Mouse (Mus musculus): ENCODE measurements around the gene Tinagl1. TPM values are rescaled to one million over a fixed set of nuclear protein-coding genes. Genes with fewer than 3 reads are reported as not detected.

The Tinagl1 gene
- polyA plus RNA-seq, 1 experiment: 29.5 TPM

GRCm38 (mm10) chr4:130168280-130169183, 6.4 kb downstream of the Tinagl1 start:
- WGBS: 26% methylated on average over 16 of the region's 16 CpGs

GRCm38 (mm10) chr4:130167814-130168213, 7.1 kb downstream of the Tinagl1 start:
- no peak overlapping the region for H3K27ac ChIP-seq (ENCODE audit: control insufficient read depth, insufficient read depth, low read depth, low read length, poor library complexity)
- 42% methylated on average over 9 of the region's 9 CpGs for WGBS
- H3K4me3 ChIP-seq (replicated peaks; ENCODE audit: control insufficient read depth, low read depth, low read length): no peak overlapping the region
- H3K4me1 ChIP-seq (ENCODE audit: control insufficient read depth, insufficient read depth, low read length): peaks cover 2% of the 10 kb centered on the region; the same call in 1 of the 2 replicates
- TF ChIP-seq POLR2A (IDR thresholded peaks at IDR 0.05; ENCODE audit: borderline replicate concordance, control insufficient read depth, low read depth, low read length) (no peak), CTCF (IDR thresholded peaks at IDR 0.05; ENCODE audit: control insufficient read depth, insufficient read depth, low read length) (no peak)

More at GRCm38 (mm10) chr4:130168280-130169183, 6.4 kb downstream of the Tinagl1 start:
- peaks cover 2% of the 10 kb centered on the region; the same call in 1 of the 2 replicates for H3K4me1 ChIP-seq (ENCODE audit: control insufficient read depth, insufficient read depth, low read length)
- H3K27ac ChIP-seq (ENCODE audit: control insufficient read depth, insufficient read depth, low read depth, low read length, poor library complexity): no peak overlapping the region; the same call in 1 of the 2 replicates
- H3K4me3 ChIP-seq (replicated peaks; ENCODE audit: control insufficient read depth, low read depth, low read length): no peak overlapping the region
- no peak for TF ChIP-seq POLR2A (IDR thresholded peaks at IDR 0.05; ENCODE audit: borderline replicate concordance, control insufficient read depth, low read depth, low read length)
- no peak for TF ChIP-seq CTCF (IDR thresholded peaks at IDR 0.05; ENCODE audit: control insufficient read depth, insufficient read depth, low read length)

DNA sequence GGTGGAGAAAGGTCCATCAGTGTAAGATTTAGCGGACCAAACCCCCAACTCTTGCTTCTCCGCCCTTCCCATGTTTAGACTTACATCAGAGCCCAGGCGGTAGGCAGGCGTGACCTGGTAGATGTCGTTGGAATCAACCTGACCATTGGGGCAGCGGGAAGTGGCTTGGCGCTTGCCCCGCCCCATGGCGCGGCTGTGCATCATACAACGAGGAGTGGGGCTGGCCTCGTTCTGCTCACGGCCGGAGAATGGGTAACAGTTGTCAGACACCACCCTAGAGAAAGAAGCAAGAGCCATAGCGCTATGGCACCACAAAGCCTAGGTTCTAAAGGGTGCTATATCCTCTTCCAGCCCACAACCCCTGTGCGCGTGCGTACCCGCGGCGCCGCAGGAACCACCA, 7.6 kb downstream of the Tinagl1 start:
- WGBS: 72% methylated on average over 22 of the region's 22 CpGs
- Histone ChIP-seq H3K27ac (ENCODE audit: control insufficient read depth, insufficient read depth, low read depth, low read length, poor library complexity) (no peak overlapping the region), H3K4me3 (replicated peaks; ENCODE audit: control insufficient read depth, low read depth, low read length) (no peak overlapping the region), H3K4me1 (ENCODE audit: control insufficient read depth, insufficient read depth, low read length) (peaks cover 2% of the 10 kb centered on the region; the same call in 1 of the 2 replicates)
- TF ChIP-seq CTCF (IDR thresholded peaks at IDR 0.05; ENCODE audit: control insufficient read depth, insufficient read depth, low read length) (no peak), POLR2A (IDR thresholded peaks at IDR 0.05; ENCODE audit: borderline replicate concordance, control insufficient read depth, low read depth, low read length) (no peak)

GRCm38 (mm10) chr4:130166592-130166991, 8.3 kb downstream of the Tinagl1 start:
- TF ChIP-seq POLR2A (IDR thresholded peaks at IDR 0.05; ENCODE audit: borderline replicate concordance, control insufficient read depth, low read depth, low read length) (no peak), CTCF (IDR thresholded peaks at IDR 0.05; ENCODE audit: control insufficient read depth, insufficient read depth, low read length) (no peak)
- H3K27ac ChIP-seq (ENCODE audit: control insufficient read depth, insufficient read depth, low read depth, low read length, poor library complexity): no peak overlapping the region
- no peak overlapping the region for H3K4me3 ChIP-seq (replicated peaks; ENCODE audit: control insufficient read depth, low read depth, low read length)

GRCm38 (mm10) chr4:130166061-130166460, 8.9 kb downstream of the Tinagl1 start:
- H3K4me3 ChIP-seq (replicated peaks; ENCODE audit: control insufficient read depth, low read depth, low read length): no peak overlapping the region
- H3K27ac ChIP-seq (ENCODE audit: control insufficient read depth, insufficient read depth, low read depth, low read length, poor library complexity): no peak overlapping the region
- TF ChIP-seq POLR2A (IDR thresholded peaks at IDR 0.05; ENCODE audit: borderline replicate concordance, control insufficient read depth, low read depth, low read length): no peak
- TF ChIP-seq CTCF (IDR thresholded peaks at IDR 0.05; ENCODE audit: control insufficient read depth, insufficient read depth, low read length): no peak
- H3K4me1 ChIP-seq (ENCODE audit: control insufficient read depth, insufficient read depth, low read length): peaks cover 2% of the 10 kb centered on the region; the same call in 1 of the 2 replicates
- 70% methylated on average over 18 of the region's 18 CpGs for WGBS

More at GRCm38 (mm10) chr4:130166592-130166991, 8.3 kb downstream of the Tinagl1 start:
- peaks cover 2% of the 10 kb centered on the region; the same call in 1 of the 2 replicates for H3K4me1 ChIP-seq (ENCODE audit: control insufficient read depth, insufficient read depth, low read length)
- WGBS: 84% methylated on average over 8 of the region's 8 CpGs

GRCm38 (mm10) chr4:130164121-130164520, 10.8 kb downstream of the Tinagl1 start:
- no peak overlapping the region for H3K27ac ChIP-seq (ENCODE audit: control insufficient read depth, insufficient read depth, low read depth, low read length, poor library complexity)
- 86% methylated on average over 6 of the region's 6 CpGs for WGBS

GRCm38 (mm10) chr4:130163391-130163861, 11.5 kb downstream of the Tinagl1 start:
- TF ChIP-seq CTCF (IDR thresholded peaks at IDR 0.05; ENCODE audit: control insufficient read depth, insufficient read depth, low read length) (no peak), POLR2A (IDR thresholded peaks at IDR 0.05; ENCODE audit: borderline replicate concordance, control insufficient read depth, low read depth, low read length) (no peak)
- Histone ChIP-seq H3K4me1 (ENCODE audit: control insufficient read depth, insufficient read depth, low read length) (no peaks in the 10 kb centered on the region), H3K27ac (ENCODE audit: control insufficient read depth, insufficient read depth, low read depth, low read length, poor library complexity) (no peak overlapping the region; the same call in 1 of the 2 replicates), H3K4me3 (replicated peaks; ENCODE audit: control insufficient read depth, low read depth, low read length) (no peak overlapping the region)
- WGBS: under 1% methylated on average over 20 of the region's 20 CpGs

More at GRCm38 (mm10) chr4:130164121-130164520, 10.8 kb downstream of the Tinagl1 start:
- Histone ChIP-seq H3K4me1 (ENCODE audit: control insufficient read depth, insufficient read depth, low read length) (peaks cover 2% of the 10 kb centered on the region; the same call in 1 of the 2 replicates), H3K4me3 (replicated peaks; ENCODE audit: control insufficient read depth, low read depth, low read length) (no peak overlapping the region)
- no peak for TF ChIP-seq CTCF (IDR thresholded peaks at IDR 0.05; ENCODE audit: control insufficient read depth, insufficient read depth, low read length)
- TF ChIP-seq POLR2A (IDR thresholded peaks at IDR 0.05; ENCODE audit: borderline replicate concordance, control insufficient read depth, low read depth, low read length): no peak

DNA sequence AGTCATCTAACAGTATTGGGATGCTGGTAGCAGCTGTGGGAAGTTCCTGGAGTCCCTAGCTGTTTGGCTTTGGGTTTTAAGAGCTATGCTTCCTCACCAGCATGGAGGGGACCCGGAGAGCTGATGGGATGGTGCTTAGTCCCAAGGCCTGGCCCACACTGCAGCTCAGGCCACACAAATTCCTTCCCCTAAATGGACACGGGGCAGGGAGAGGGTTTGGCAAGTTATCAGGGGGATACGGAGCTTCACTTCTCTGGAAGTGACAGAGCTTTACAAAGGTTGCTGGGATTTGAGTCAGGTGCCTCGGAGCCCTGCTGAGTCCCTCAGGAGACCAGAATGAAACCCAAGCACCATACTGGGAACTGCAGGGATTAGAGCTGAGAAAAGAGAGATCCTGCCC, 13.6 kb downstream of the Tinagl1 start:
- no peak overlapping the region for H3K4me3 ChIP-seq (replicated peaks; ENCODE audit: control insufficient read depth, low read depth, low read length)
- no peaks in the 10 kb centered on the region; the same call in 1 of the 2 replicates for H3K4me1 ChIP-seq (ENCODE audit: control insufficient read depth, insufficient read depth, low read length)
- WGBS: 80% methylated on average over 4 of the region's 4 CpGs
- TF ChIP-seq CTCF (IDR thresholded peaks at IDR 0.05; ENCODE audit: control insufficient read depth, insufficient read depth, low read length): no peak
- no peak for TF ChIP-seq POLR2A (IDR thresholded peaks at IDR 0.05; ENCODE audit: borderline replicate concordance, control insufficient read depth, low read depth, low read length)
- no peak overlapping the region for H3K27ac ChIP-seq (ENCODE audit: control insufficient read depth, insufficient read depth, low read depth, low read length, poor library complexity)
